Mouse (Mus musculus) heart, postnatal 0 days (tissue): Measurements from ENCODE around the gene Scarb2. TPM values are rescaled to one million over a fixed set of nuclear protein-coding genes. Genes with fewer than 3 reads are reported as not detected.

Source experiments
- ATAC-seq: fragments of 200-750 bp; cut with Nextera tagmentation; 2 replicates; pipeline ENCODE4 v1.8.0; 2017; ENCODE audit warnings: low read depth, moderate number of reproducible peaks, moderate library complexity; ENCODE audit not compliant: insufficient read depth
- DNase-seq: peaks from one replicate; pipeline ENCODE4 v3.0.0-alpha.2; 2016; ENCODE audit warnings: low spot score
- H3K27ac ChIP-seq: fragments of 300-500 bp; sonication (generic); 2 replicates; pipeline ENCODE4 v1.5.1; 2014; ENCODE audit warnings: low read depth, mild to moderate bottlenecking
- H3K27me3 ChIP-seq: fragments of 300-500 bp; sonication (generic); 2 replicates; pipeline ENCODE4 v1.6.1; 2014; ENCODE audit warnings: low read length, mixed read lengths; ENCODE audit not compliant: control insufficient read depth, insufficient read depth
- H3K36me3 ChIP-seq: fragments of 300-500 bp; sonication (generic); replicated peaks from 2 replicates; pipeline ENCODE4 v1.6.1; 2014; ENCODE audit warnings: low read length, mixed read lengths; ENCODE audit not compliant: control insufficient read depth, insufficient read depth
- H3K4me1 ChIP-seq: fragments of 300-500 bp; sonication (generic); 2 replicates; pipeline ENCODE4 v1.6.1; 2014; ENCODE audit warnings: antibody characterized with exemption; ENCODE audit not compliant: control insufficient read depth, insufficient read depth
- H3K4me2 ChIP-seq: fragments of 300-500 bp; sonication (generic); 2 replicates; pipeline ENCODE4 v1.6.1; 2014; ENCODE audit warnings: low read depth, mild to moderate bottlenecking, low read length, moderate library complexity
- H3K4me3 ChIP-seq: fragments of 300-500 bp; sonication (generic); 2 replicates; pipeline ENCODE4 v1.5.1; 2014; ENCODE audit warnings: low read depth, low read length
- H3K9ac ChIP-seq: fragments of 300-500 bp; sonication (generic); replicated peaks from 2 replicates; pipeline ENCODE4 v1.6.1; 2014; ENCODE audit warnings: low read depth, low read length, mixed read lengths
- H3K9me3 ChIP-seq: fragments of 300-500 bp; sonication (generic); replicated peaks from 2 replicates; pipeline ENCODE4 v1.6.1; 2016; ENCODE audit warnings: low read length; ENCODE audit not compliant: control insufficient read depth
- CTCF ChIP-seq: IDR thresholded peaks from 2 replicates; pipeline ENCODE4 v1.5.1; 2016; ENCODE audit warnings: antibody characterized with exemption, control low read depth, low read depth
- EP300 ChIP-seq: IDR thresholded peaks from 2 replicates; pipeline ENCODE4 v1.6.1; 2016; ENCODE audit warnings: antibody characterized with exemption, low read depth
- WGBS: fragments of 180-500 bp; shearing (Covaris S2); extraction: QIAGEN DNeasy Blood & Tissue Kit; methylation state at CpG from one replicate; pipeline ENCODE4 v1.1.7; 2014; 5-methylcytosine and 5-hydroxymethylcytosine counted together
- polyA plus RNA-seq: library from polyadenylated mRNA; unstranded; fragments of >200 nt; fragmentation: Nextera tagmentation; extraction: Ambion mirVana; gene quantifications from 2 replicates; pipeline ENCODE4 v1.2.1, GENCODE M21; 2015
- total RNA-seq: library from RNA; depleted of rRNA; stranded (reverse); fragments of >200 nt; gene quantifications from 2 replicates; pipeline ENCODE4 v1.2.3, GENCODE M21; 2014; ENCODE audit warnings: low replicate concordance

Gene Scarb2
- total and polyA plus RNA-seq, 2 experiments from 2014 or later: 28.9 to 121 TPM

GRCm38 (mm10) chr5:92506301-92506729 lies 318 bp downstream of the Scarb2 start:
- Histone ChIP-seq H3K4me3 (peak overlapping the region; percentile 95), H3K4me1 (peaks cover 20% of the 10 kb centered on the region)
- 13% methylated on average over 4 of the region's 4 CpGs for WGBS

GRCm38 (mm10) chr5:92505402-92505865 lies 1.2 kb downstream of the Scarb2 start:
- no peaks in the 10 kb centered on the region for H3K27me3 ChIP-seq
- ATAC-seq (peak; percentile 98), DNase-seq (peak; percentile 97)
- 0% methylated on average over 48 of the region's 48 CpGs for WGBS
- peak overlapping the region; percentile 98 for H3K9ac ChIP-seq
- peak overlapping the region; percentile 100 for H3K27ac ChIP-seq
- H3K4me3 ChIP-seq: peak overlapping the region; percentile 95
- H3K4me1 ChIP-seq: peaks cover 20% of the 10 kb centered on the region
- TF ChIP-seq CTCF: peak; percentile 77
- peak; percentile 28; the same call in 1 of the 2 replicates for TF ChIP-seq EP300
- peaks cover 5% of the 10 kb centered on the region; the same call in 1 of the 2 replicates for H3K36me3 ChIP-seq
- no peaks in the 10 kb centered on the region for H3K9me3 ChIP-seq
- peak overlapping the region; percentile 80 for H3K4me2 ChIP-seq

More at GRCm38 (mm10) chr5:92506301-92506729, 318 bp downstream of the Scarb2 start:
- Histone ChIP-seq H3K9ac (0 out of 2 replicates have a peak overlapping the region, but pooled peaks have one; percentile 98), H3K36me3 (no peaks in the 10 kb centered on the region), H3K4me2 (peak overlapping the region; percentile 80), H3K27me3 (no peaks in the 10 kb centered on the region), H3K27ac (peak overlapping the region; percentile 100), H3K9me3 (no peaks in the 10 kb centered on the region)
- TF ChIP-seq CTCF: peak; percentile 53
- no peak for TF ChIP-seq EP300
- DNase-seq: no peak
- ATAC-seq: no peak

- Histone ChIP-seq H3K4me2 (peak overlapping the region; percentile 80), H3K27ac (peak overlapping the region; percentile 100), H3K36me3 (peaks cover 7% of the 10 kb centered on the region; the same call in 1 of the 2 replicates), H3K4me1 (peaks cover 20% of the 10 kb centered on the region), H3K4me3 (peak overlapping the region; percentile 95), H3K9me3 (no peaks in the 10 kb centered on the region), H3K9ac (peak overlapping the region; percentile 98), H3K27me3 (no peaks in the 10 kb centered on the region)
- DNase-seq: peak; percentile 64
- peak; percentile 66 for ATAC-seq
- TF ChIP-seq CTCF (no peak), EP300 (no peak)
- under 1% methylated on average over 35 of the region's 35 CpGs for WGBS
Observed at GRCm38 (mm10) chr5:92504676-92505400, 1.8 kb downstream of the Scarb2 start.

GRCm38 (mm10) chr5:92503856-92504618 lies 2.6 kb downstream of the Scarb2 start:
- H3K4me3 ChIP-seq: peak overlapping the region; percentile 95
- ATAC-seq (no peak), DNase-seq (no peak)
- H3K36me3 ChIP-seq: peaks cover 7% of the 10 kb centered on the region; the same call in 1 of the 2 replicates
- no peak for TF ChIP-seq EP300
- no peak for TF ChIP-seq CTCF
- peak overlapping the region; percentile 98 for H3K9ac ChIP-seq
- H3K4me2 ChIP-seq: peak overlapping the region; percentile 80
- no peaks in the 10 kb centered on the region for H3K27me3 ChIP-seq
- 30% methylated on average over 7 of the region's 7 CpGs for WGBS
- no peaks in the 10 kb centered on the region for H3K9me3 ChIP-seq
- H3K27ac ChIP-seq: peak overlapping the region; percentile 100
- H3K4me1 ChIP-seq: peaks cover 26% of the 10 kb centered on the region

- H3K9ac ChIP-seq: peak overlapping the region; percentile 98
Observed at GRCm38 (mm10) chr5:92503356-92503847, 3.2 kb downstream of the Scarb2 start.

More at GRCm38 (mm10) chr5:92503356-92503847, 3.2 kb downstream of the Scarb2 start:
- DNase-seq: no peak
- Histone ChIP-seq H3K4me3 (peak overlapping the region; percentile 95), H3K4me1 (peaks cover 31% of the 10 kb centered on the region), H3K4me2 (peak overlapping the region; percentile 80), H3K27me3 (no peaks in the 10 kb centered on the region), H3K9me3 (no peaks in the 10 kb centered on the region), H3K27ac (peak overlapping the region; percentile 100; the same call in 1 of the 2 replicates), H3K36me3 (peaks cover 7% of the 10 kb centered on the region; the same call in 1 of the 2 replicates)
- peak; percentile 9; the same call in 1 of the 2 replicates for TF ChIP-seq CTCF
- no peak for TF ChIP-seq EP300
- no peak for ATAC-seq
- WGBS: 38% methylated on average over 9 of the region's 9 CpGs
